Mouse (Mus musculus): Measurements from ENCODE around the gene Sntb2. TPM values are rescaled to one million over a fixed set of nuclear protein-coding genes. Genes with fewer than 3 reads are reported as not detected.

The Sntb2 gene
- total and polyA plus RNA-seq, 3 experiments: 3.6 to 3.8 TPM; not detected in 1

DNA sequence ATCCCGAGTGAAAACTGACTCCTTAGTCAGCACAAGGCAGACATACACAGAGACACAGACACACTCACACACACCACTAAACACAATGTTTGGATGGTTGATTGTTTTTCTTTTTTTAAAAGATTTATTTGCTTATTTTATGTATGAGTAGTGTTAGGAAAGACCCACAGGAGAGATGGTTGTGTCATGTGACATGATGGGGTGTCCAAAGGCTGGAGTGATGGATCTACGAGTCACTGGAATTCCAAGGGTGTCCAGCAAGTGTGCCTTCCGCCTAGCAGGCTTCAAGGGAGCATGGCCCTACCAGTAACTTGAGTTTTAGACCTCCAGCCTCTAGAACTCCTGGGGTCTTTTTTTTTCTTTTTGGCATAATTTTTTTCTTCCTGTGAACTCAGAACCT, 93.8 kb downstream of the Sntb2 start:
- no peak overlapping the region for H3K27ac ChIP-seq (ENCODE audit: control insufficient read depth, low read depth, low read length)
- no peak for DNase-seq (ENCODE audit: low read depth, low spot score)
- H3K79me2 ChIP-seq (ENCODE audit: control insufficient read depth, insufficient read depth, low read length, poor library complexity): peaks cover 12% of the 10 kb centered on the region

DNA sequence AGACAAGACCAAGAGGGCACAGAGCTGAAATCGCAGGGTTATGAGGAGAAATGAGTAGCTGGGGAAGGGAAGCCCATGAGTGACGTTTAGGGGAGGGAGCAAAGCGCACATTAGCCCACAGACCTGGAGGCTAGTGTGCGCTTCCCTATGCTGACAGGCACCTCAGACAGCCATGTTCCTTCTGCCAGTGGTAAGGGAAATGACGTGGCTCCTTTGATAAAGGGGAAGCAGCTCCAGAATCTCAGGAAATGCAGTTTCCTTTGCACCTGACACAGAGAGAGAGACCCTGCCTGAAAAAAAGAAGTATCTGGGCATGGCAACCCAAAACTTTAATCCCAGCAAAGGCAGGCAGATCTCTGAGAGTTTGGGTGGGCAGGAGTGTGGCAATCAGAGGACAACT, 94.5 kb downstream of the Sntb2 start:
- no peaks in the 10 kb centered on the region for H3K27me3 ChIP-seq (ENCODE audit: control insufficient read depth in 1 of 2, insufficient read depth in 2 of 2, low read length in 2 of 2)
- H3K9ac ChIP-seq (ENCODE audit: control insufficient read depth, low read depth, low read length, poor library complexity, severe bottlenecking): peak overlapping the region; percentile 30
- TF ChIP-seq TBP (IDR thresholded peaks at IDR 0.05; ENCODE audit: low read depth, low read length) (0 out of 2 replicates have a peak, but pooled peaks have one; percentile 19), MXI1 (IDR thresholded peaks at IDR 0.05; ENCODE audit: low read depth, low read length) (no peak), ELF1 (IDR thresholded peaks at IDR 0.05; ENCODE audit: low read depth, low read length) (peak; percentile 39; the same call in 1 of the 2 replicates), NELFE (IDR thresholded peaks at IDR 0.05; ENCODE audit: low read depth, low read length) (peak; percentile 48), ETS1 (IDR thresholded peaks at IDR 0.05; ENCODE audit: low read depth, low read length) (peak; percentile 56), ZNF384 (IDR thresholded peaks at IDR 0.05; ENCODE audit: low read depth, low read length) (no peak), UBTF (IDR thresholded peaks at IDR 0.05; ENCODE audit: borderline replicate concordance, insufficient read depth, low read depth, low read length) (no peak), CTCF (IDR thresholded peaks at IDR 0.05 in 2 of 3, conservative IDR thresholded peaks at IDR 0.05 in 1 of 3; ENCODE audit: control insufficient read depth in 1 of 3, insufficient read depth in 1 of 3, low read depth in 2 of 3, low read length in 3 of 3, poor library complexity in 1 of 3, severe bottlenecking in 1 of 3) (no peak), MAX (IDR thresholded peaks at IDR 0.05; ENCODE audit: low read length) (0 out of 2 replicates have a peak, but pooled peaks have one; percentile 34), POLR2AphosphoS2 (IDR thresholded peaks at IDR 0.05; ENCODE audit: low read length) (no peak), POLR2AphosphoS5 (IDR thresholded peaks at IDR 0.05; ENCODE audit: borderline replicate concordance, low read depth, low read length) (no peak), JUND (IDR thresholded peaks at IDR 0.05; ENCODE audit: low read depth, low read length) (no peak), EP300 (IDR thresholded peaks at IDR 0.05; ENCODE audit: low read depth in 1 of 2, low read length in 2 of 2) (peak; percentile 28 to 44; a peak in 1 of 4 replicates), ZKSCAN1 (IDR thresholded peaks at IDR 0.05; ENCODE audit: low read depth, low read length) (no peak), POLR2A (IDR thresholded peaks at IDR 0.05; ENCODE audit: control insufficient read depth in 1 of 2, insufficient read depth in 1 of 2, low read depth in 1 of 2, low read length in 2 of 2, poor library complexity in 1 of 2) (peak in 1 of 2 experiments; percentile 44; a peak in 1 of 4 replicates), MEF2A (IDR thresholded peaks at IDR 0.05; ENCODE audit: extremely low read depth, insufficient replicate concordance, low read depth, low read length, poor library complexity, severe bottlenecking) (no peak), CHD1 (IDR thresholded peaks at IDR 0.05; ENCODE audit: low read depth, low read length) (no peak), BHLHE40 (IDR thresholded peaks at IDR 0.05; ENCODE audit: borderline replicate concordance, low read depth, low read length) (peak; percentile 52; the same call in 1 of the 2 replicates), HCFC1 (IDR thresholded peaks at IDR 0.05; ENCODE audit: low read depth, low read length) (peak; percentile 53; the same call in 1 of the 2 replicates), GATA1 (IDR thresholded peaks at IDR 0.05; ENCODE audit: low read depth, low read length) (peak; percentile 52), MAZ (IDR thresholded peaks at IDR 0.05; ENCODE audit: low read depth, low read length) (no peak), ZC3H11A (IDR thresholded peaks at IDR 0.05; ENCODE audit: low read depth, low read length) (no peak)
- H3K9me3 ChIP-seq (replicated peaks; ENCODE audit: insufficient read depth, low read length): no peaks in the 10 kb centered on the region
- H3K36me3 ChIP-seq (ENCODE audit: control insufficient read depth in 1 of 2, insufficient read depth in 2 of 2, low read length in 2 of 2): peaks cover 0 to 22% of the 10 kb centered on the region in 2 experiments; a peak in 2 of 4 replicates
- H3K27ac ChIP-seq (ENCODE audit: control insufficient read depth, low read depth, low read length): peak overlapping the region; percentile 62
- peaks cover 12% of the 10 kb centered on the region for H3K79me2 ChIP-seq (ENCODE audit: control insufficient read depth, insufficient read depth, low read length, poor library complexity)
- DNase-seq (ENCODE audit: low read depth, low spot score): peak; percentile 74
- peaks cover 0 to 20% of the 10 kb centered on the region in 2 experiments; a peak in 3 of 4 replicates for H3K4me1 ChIP-seq (ENCODE audit: control insufficient read depth in 1 of 2, insufficient read depth in 2 of 2, low read length in 2 of 2)
- no peak overlapping the region; a peak in 2 of 4 replicates for H3K4me3 ChIP-seq (ENCODE audit: control insufficient read depth in 1 of 2, insufficient read depth in 1 of 2, low read depth in 2 of 2, low read length in 2 of 2)

More for the DNA sequence above, 93.8 kb downstream of the Sntb2 start:
- H3K4me3 ChIP-seq (ENCODE audit: control insufficient read depth in 1 of 2, insufficient read depth in 1 of 2, low read depth in 2 of 2, low read length in 2 of 2): no peak overlapping the region
- TF ChIP-seq USF2 (IDR thresholded peaks at IDR 0.05; ENCODE audit: borderline replicate concordance in 1 of 2, insufficient read depth in 1 of 2, low read depth in 1 of 2, low read length in 2 of 2) (no peak), ELF1 (IDR thresholded peaks at IDR 0.05; ENCODE audit: low read depth, low read length) (no peak), NELFE (IDR thresholded peaks at IDR 0.05; ENCODE audit: low read depth, low read length) (no peak), TAL1 (IDR thresholded peaks at IDR 0.05; ENCODE audit: low read length) (no peak), GATA1 (IDR thresholded peaks at IDR 0.05; ENCODE audit: low read depth, low read length) (no peak), RAD21 (IDR thresholded peaks at IDR 0.05; ENCODE audit: low read depth, low read length) (no peak), E2F4 (IDR thresholded peaks at IDR 0.05; ENCODE audit: borderline replicate concordance, low read depth, low read length) (no peak), ZKSCAN1 (IDR thresholded peaks at IDR 0.05; ENCODE audit: low read depth, low read length) (no peak), MXI1 (IDR thresholded peaks at IDR 0.05; ENCODE audit: low read depth, low read length) (no peak), TBP (IDR thresholded peaks at IDR 0.05; ENCODE audit: low read depth, low read length) (no peak), MYB (IDR thresholded peaks at IDR 0.05; ENCODE audit: low read depth, low read length) (no peak), CTCF (IDR thresholded peaks at IDR 0.05 in 2 of 3, conservative IDR thresholded peaks at IDR 0.05 in 1 of 3; ENCODE audit: control insufficient read depth in 1 of 3, insufficient read depth in 1 of 3, low read depth in 2 of 3, low read length in 3 of 3, poor library complexity in 1 of 3, severe bottlenecking in 1 of 3) (no peak), ZNF384 (IDR thresholded peaks at IDR 0.05; ENCODE audit: low read depth, low read length) (no peak), USF1 (IDR thresholded peaks at IDR 0.05; ENCODE audit: low read depth, low read length) (no peak), NRF1 (IDR thresholded peaks at IDR 0.05; ENCODE audit: insufficient read depth, low read depth, low read length, poor library complexity, severe bottlenecking) (no peak), JUND (IDR thresholded peaks at IDR 0.05; ENCODE audit: low read depth, low read length) (no peak)
- no peaks in the 10 kb centered on the region for H3K27me3 ChIP-seq (ENCODE audit: control insufficient read depth in 1 of 2, insufficient read depth in 2 of 2, low read length in 2 of 2)
- peaks cover 0 to 22% of the 10 kb centered on the region in 2 experiments; a peak in 2 of 4 replicates for H3K36me3 ChIP-seq (ENCODE audit: control insufficient read depth in 1 of 2, insufficient read depth in 2 of 2, low read length in 2 of 2)
- H3K4me1 ChIP-seq (ENCODE audit: control insufficient read depth in 1 of 2, insufficient read depth in 2 of 2, low read length in 2 of 2): peaks cover 0 to 20% of the 10 kb centered on the region in 2 experiments; a peak in 3 of 4 replicates
- H3K9me3 ChIP-seq (replicated peaks; ENCODE audit: insufficient read depth, low read length): no peaks in the 10 kb centered on the region
- H3K9ac ChIP-seq (ENCODE audit: control insufficient read depth, low read depth, low read length, poor library complexity, severe bottlenecking): no peak overlapping the region
